ENCODE assay signal across 12 mouse cellular contexts in the genomic region with DNA sequence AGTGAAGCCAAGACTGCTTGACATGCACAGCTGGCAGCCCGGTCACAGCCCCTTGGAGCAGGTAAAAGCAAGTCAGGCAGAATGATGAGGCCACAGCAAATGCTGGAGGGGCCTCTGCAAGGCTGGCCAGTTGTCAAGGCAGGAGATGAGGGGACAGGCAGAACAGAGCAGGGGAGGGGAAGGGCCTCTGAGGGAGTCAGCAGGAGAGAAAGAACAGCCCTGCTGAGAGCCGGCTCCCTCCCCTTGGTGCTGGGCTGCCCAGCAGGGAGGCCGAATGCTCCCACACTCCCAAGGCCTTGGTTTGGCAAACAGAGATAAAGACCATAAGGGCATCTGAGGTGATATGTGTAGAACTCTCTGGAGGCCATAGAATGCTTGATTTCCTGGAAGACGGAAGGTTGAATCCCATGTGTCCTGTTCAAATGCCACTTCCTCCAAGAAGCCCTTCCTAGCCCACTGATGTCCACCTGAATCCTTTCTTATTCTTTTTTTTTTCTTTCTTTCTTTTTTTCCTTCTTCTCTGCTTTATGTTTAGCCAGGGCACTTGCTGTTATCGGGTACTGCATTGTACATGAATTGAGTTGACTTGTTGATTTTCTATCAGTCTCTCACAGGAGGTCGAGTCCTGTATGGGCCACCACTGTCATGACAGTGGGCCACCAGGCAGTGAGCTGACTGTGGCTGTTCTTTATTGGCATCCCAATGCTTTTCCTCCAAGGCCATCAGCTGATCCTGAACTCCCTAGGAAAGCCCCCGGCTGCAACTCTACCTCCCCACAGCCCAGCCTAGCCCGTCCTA.
DNase-seq lines count a peak whose midpoint lies in the region; ATAC-seq and TF ChIP-seq lines count a peak whose summit lies in the region.
"Had no signal": no experiment of that assay in that cellular context is flagged by ENCODE, and none has a peak within 500 bp of the region (broad histone marks: within the 10 kb centered on the region; RNA-seq: fewer than 3 reads in every experiment).

No protein-coding gene starts in this region.

- H3K4me3 ChIP-seq in intestine, embryonic 15.5 days (replicated peaks) = no peak overlapping the region
- H3K4me3 ChIP-seq in intestine, postnatal 0 days (ENCODE audit: low read depth, low read length) = no peak overlapping the region
- no peak overlapping the region for H3K4me3 ChIP-seq in liver, embryonic 15.5 days (replicated peaks)
- H3K4me3 ChIP-seq: erythroblast, embryonic 14.5 days had no signal

- no peaks in the 10 kb centered on the region for H3K27me3 ChIP-seq in intestine, embryonic 15.5 days (replicated peaks)
- H3K27me3 ChIP-seq in intestine, postnatal 0 days (replicated peaks; ENCODE audit: control insufficient read depth, insufficient read depth, low read length) = no peaks in the 10 kb centered on the region
- no peaks in the 10 kb centered on the region for H3K27me3 ChIP-seq in liver, embryonic 15.5 days

- no peaks in the 10 kb centered on the region for H3K36me3 ChIP-seq in intestine, embryonic 15.5 days
- H3K36me3 ChIP-seq in intestine, postnatal 0 days (ENCODE audit: control insufficient read depth, insufficient read depth) = no peaks in the 10 kb centered on the region
- no peaks in the 10 kb centered on the region for H3K36me3 ChIP-seq in liver, embryonic 15.5 days (replicated peaks)

- H3K9me3 ChIP-seq in intestine, embryonic 15.5 days = no peaks in the 10 kb centered on the region
- H3K9me3 ChIP-seq in intestine, postnatal 0 days (ENCODE audit: control insufficient read depth) = no peaks in the 10 kb centered on the region
- H3K9me3 ChIP-seq in liver, embryonic 15.5 days (replicated peaks) = no peaks in the 10 kb centered on the region

- no peak overlapping the region for H3K4me2 ChIP-seq in intestine, embryonic 15.5 days (replicated peaks)
- no peak overlapping the region for H3K4me2 ChIP-seq in intestine, postnatal 0 days (replicated peaks; ENCODE audit: low read depth)
- no peak overlapping the region for H3K4me2 ChIP-seq in liver, embryonic 15.5 days

- no peak overlapping the region for H3K9ac ChIP-seq in intestine, embryonic 15.5 days
- no peak overlapping the region for H3K9ac ChIP-seq in intestine, postnatal 0 days (ENCODE audit: low read depth, low read length)
- no peak overlapping the region for H3K9ac ChIP-seq in liver, embryonic 15.5 days

- DNase-seq in adrenal gland, adult 8-10 months = peak; percentile 38
- DNase-seq in adrenal gland, postnatal 10 days = peak; percentile 34
- no peak for DNase-seq in gastrocnemius, adult 18-20 months (ENCODE audit: low spot score)
- no peak for DNase-seq in thymus, postnatal 4 days
- DNase-seq: cerebellum, adult 9-10 months; heart, postnatal 14 days; kidney, postnatal 25 days had no signal

- ATAC-seq in intestine, embryonic 15.5 days = 0 out of 2 replicates have a peak, but pooled peaks have one; percentile 23
- no peak for ATAC-seq in intestine, postnatal 0 days
- ATAC-seq in liver, embryonic 15.5 days (ENCODE audit: insufficient read depth) = peak; percentile 45
- ATAC-seq: activated CD4-positive, CD25-positive, alpha-beta regulatory T cell, adult 4 months had no signal

- TF ChIP-seq CTCF in intestine, postnatal 0 days (IDR thresholded peaks at IDR 0.05; ENCODE audit: low read depth) = no peak

- no peak overlapping the region for H3K27ac ChIP-seq in intestine, embryonic 15.5 days
- H3K27ac ChIP-seq in intestine, postnatal 0 days (ENCODE audit: low read depth, low read length) = no peak overlapping the region
- no peak overlapping the region for H3K27ac ChIP-seq in liver, embryonic 15.5 days (replicated peaks)

- 61% methylated on average over 8 of the region's 8 CpGs for WGBS in intestine, embryonic 15.5 days
- WGBS in intestine, postnatal 0 days = 64% methylated on average over 8 of the region's 8 CpGs
- WGBS in liver, embryonic 15.5 days (ENCODE audit: insufficient replicate concordance) = 49% methylated on average over 8 of the region's 8 CpGs

- H3K4me1 ChIP-seq in intestine, embryonic 15.5 days (replicated peaks) = peaks cover 3% of the 10 kb centered on the region; the same call in 1 of the 2 replicates
- H3K4me1 ChIP-seq in intestine, postnatal 0 days (replicated peaks; ENCODE audit: control insufficient read depth, insufficient read depth, low read length) = no peaks in the 10 kb centered on the region
- H3K4me1 ChIP-seq in liver, embryonic 15.5 days (replicated peaks) = peaks cover 27% of the 10 kb centered on the region

Comparison
In these comparisons a context has a peak if more than half of its experiments do, and no peak if none do; other contexts are left out.
1. DNase-seq: peak in adrenal gland, adult 8-10 months (single experiment) and adrenal gland, postnatal 10 days (single experiment); none in gastrocnemius, adult 18-20 months (single experiment) and thymus, postnatal 4 days (single experiment).